Mouse (Mus musculus) spleen, embryonic (tissue): ENCODE results near the gene Catsperd.

Experiments
- CTCF ChIA-PET: fragments of 350-600 bp; sonication (Branson Sonifier 250); formaldehyde crosslinking; loops from one replicate; lab custom pipeline; 2022; lab: Charles Lee

The Catsperd gene

DNA sequence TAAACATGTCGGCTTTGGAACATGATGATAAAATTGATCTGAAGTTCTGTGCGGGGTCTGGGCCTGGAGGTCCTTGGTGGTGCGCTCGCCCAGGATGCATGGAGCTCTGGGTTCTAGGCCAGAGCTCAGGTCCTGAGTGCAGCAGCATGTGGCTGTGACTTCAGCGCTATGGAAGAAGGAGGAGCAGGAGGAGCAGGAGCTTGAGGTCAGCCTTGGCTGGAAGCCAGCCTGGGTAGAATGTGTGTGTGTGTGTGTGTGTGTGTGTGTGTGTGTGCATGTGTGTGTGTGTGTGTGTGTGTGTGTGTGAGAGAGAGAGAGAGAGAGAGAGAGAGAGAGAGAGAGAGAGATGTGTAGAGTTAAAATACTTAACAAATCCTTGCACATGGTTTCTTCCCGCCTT, 28.2 kb downstream of the Catsperd start:
- CTCF ChIA-PET, result no interaction called here

DNA sequence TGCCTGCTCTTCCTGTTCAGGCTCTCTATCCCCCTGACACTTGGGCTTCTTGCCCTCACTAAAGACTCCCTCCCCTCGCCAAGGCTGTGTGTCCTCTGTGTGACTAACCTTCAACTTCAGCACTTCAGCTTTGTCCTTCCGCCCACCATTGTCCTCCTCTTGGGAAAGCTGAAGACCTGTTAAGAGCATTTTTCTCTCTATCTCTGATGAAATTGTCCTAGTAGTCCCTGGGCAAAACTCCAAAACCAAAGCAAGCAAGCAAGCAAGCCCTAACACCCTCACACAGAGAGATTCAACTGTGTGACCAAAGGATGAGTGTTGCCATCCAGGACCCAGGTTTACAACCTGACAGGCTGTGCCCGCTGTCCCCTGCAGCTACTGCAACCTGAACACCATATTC, 35.7 kb downstream of the Catsperd start:
- CTCF ChIA-PET, result no interaction called here

DNA sequence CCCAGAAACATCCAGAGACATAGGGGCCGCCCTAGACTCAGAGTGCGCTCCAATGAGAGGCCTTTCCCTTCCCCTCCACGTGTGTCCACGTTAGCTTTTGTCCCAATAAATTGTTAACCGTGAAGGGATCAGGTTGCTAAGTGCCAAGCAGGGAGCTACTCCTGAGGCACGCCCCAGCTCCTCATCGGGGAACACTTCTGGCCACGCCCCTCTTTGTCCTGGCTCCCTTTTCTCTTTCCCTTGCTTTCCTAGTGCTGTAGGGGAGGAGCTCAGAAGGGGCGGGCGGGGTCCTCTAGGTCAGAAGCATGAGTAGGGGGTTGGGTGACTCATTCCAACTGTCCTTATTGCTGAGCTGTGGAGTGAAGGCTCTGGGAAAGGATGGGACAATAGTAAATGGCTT, 36.4 kb downstream of the Catsperd start:
- CTCF ChIA-PET, result no interaction called here

DNA sequence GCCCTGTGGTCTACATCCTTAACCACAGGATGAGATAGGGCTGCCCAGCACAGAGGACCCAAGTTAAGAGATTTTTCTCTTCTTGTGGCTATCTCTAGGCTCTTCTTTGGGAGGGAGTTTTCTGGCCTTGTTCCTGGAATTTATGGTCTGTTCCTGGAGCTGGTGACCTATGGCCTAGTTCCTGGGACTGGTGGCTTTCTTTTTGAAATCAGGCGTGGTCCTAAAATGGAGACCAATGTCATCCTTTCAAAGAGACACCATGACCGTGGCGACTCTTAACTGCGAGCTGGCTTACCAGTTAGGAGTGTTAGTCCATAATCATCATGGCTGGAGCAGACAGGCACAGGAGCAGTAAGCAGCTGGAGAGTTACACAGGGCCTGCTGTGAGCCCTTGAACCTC, 38.4 kb downstream of the Catsperd start:
- CTCF ChIA-PET, result no interaction called here

DNA sequence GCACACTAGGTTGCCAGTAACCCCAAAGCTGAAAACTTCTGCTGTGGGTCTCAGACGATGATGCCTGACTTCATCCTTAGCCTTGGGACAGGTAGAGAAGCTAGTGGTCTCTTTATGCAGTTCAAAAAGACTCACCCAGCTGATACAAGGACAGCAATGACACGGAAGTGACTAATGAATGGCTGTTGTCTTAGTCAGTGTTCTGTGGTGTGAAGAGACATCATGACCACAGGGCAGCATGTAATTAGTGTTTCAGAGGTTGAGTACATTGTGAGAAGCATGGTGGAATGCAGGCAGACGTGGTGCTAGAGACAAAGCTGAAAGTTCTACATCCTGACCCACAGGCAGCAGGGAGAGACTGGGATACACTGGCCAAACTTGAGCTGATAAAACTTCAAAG, 39.6 kb downstream of the Catsperd start:
- CTCF ChIA-PET, result interaction anchor here (0.5 kb wide), 1 partner anchor 35 kb away, joined by 3 read pairs; no protein-coding TSS in a partner anchor

DNA sequence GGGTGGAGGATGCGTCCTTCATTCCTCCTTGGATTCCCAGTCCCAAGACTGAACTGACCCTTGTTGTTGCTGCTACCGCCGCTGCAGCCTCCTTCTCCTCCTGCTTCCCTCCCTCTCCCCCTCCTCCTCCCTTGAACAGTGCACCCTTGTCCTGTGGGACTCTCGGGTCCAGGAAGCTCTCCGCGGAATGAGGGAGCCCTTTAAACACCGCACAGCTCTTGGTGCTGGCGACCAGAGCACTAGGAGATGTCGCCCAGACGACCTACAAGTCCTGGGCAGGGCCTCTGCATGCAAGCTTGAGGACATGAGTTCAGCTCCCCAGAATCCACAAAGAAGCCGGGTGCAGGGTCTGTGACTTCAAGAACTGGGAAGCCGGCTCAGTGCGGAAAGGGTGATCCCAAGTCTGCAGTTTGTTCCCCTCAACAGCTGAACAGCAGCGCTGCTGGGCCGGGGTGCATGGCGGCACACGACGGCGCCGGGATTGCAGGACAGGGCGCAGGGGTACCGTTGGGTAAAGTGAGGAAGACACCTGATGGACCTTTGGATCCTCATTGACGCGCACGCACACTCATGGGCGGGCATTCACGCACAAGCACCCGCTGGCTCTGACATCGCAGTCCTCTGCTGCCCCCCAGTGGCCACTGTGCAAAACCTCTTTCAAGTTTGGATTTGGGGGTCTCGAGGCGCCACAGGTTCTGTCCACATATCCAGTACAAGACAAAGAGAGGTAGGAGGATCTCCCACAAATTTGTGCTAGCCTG, 40.6 kb downstream of the Catsperd start:
- CTCF ChIA-PET, result interaction anchor here (0.7 kb wide), 2 partner anchors 48 to 606 kb away, joined by 4 to 5 read pairs; no protein-coding TSS in a partner anchor

DNA sequence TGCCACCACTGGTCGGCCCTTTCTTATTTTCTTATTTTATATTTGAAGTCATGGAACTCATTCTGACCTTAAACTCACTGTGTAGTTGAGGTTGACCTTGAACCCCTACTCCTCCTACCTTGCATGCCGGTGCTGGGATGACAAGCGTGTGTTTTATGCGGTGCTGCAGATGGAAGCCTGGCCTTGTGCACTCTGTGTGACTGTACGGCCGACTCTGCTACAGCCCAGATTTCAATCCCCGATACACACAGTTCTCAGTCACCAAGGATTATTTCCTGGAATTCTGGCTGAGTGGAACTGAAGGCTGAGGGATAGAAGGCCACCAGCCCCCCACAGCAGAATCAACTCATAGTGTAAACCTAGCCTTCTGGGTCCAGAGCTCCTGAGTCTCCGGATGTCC, 41.8 kb downstream of the Catsperd start:
- CTCF ChIA-PET, result no interaction called here

DNA sequence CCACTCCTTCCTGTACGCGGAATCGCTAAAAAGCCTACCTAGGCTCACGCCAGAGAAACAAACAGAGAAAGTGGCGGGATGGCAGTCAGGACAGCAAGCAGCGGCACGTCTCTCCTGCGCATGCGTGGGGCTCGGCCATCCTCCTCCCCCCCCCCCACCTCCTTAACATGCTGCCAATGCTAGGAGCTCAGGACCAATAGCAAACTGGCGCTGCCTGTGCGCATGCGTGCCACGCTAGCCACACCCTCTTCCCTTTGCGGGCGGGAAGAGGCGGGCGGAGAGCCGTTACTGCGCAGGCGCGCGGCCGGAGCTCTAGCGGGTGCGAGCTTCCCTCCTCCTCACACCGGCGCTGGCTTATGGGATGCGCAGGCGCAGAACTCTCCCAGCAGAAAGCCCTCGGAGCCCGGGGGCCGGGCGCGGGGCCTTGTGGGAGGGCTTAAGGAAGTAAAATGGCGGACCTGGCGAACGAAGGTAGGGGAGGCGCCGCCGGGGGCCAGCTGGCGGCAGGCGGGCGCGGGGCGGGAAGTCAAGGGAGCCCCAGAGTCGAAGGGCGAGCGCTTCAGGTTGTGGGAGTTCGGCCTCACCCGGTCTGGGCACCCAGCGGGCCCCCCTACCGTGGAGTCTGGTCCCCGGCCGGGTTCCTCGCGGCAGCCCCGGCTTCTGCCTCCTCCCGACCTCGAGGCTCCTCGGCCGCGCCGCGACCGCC, 45.2 kb downstream of the Catsperd start, which contains the start of gene Ranbp3:
Ranbp3 (plus strand) TSS at position 354 of the 706 bp plus-strand sequence.
- CTCF ChIA-PET, result interaction anchor here (0.5 kb wide), 1 partner anchor 601 kb away, joined by 3 read pairs; no protein-coding TSS in a partner anchor

DNA sequence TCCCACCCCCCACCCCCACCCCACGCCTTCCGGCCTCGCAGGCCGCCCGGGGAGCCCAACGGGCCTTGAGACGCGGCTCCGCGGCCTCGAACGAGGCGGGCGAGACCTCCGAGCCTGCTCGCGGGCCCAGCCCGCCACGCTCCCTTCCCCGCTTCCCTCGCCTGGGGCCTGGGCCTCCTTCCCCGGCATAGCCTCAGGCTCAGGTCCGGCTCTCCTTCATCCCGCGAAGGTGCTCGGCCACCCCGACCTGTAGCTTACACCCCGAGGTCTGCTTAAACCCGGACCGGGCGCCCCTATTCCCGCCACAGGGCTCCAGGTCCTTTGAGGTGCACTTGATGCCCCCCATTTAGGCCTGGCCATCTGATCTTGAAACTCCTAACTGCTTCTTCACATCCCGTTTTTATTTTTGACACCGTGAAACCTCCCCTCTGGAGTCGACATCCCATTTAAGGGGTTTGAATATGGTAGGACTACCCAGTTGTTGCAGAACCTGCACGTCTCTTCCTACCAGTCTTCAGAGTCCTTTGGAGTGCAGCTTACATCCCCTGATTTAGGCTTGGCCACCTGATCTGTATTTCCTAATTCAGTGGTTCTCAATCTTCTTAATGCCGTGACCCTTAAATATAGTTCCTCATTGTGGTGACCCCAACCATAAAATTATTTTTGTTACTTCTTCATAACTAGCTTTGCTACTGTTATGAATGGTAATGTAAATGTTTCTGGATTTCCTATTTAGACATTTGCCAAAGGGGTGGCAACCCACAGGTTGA, 45.9 kb downstream of the Catsperd start:
- CTCF ChIA-PET, result no interaction called here

DNA sequence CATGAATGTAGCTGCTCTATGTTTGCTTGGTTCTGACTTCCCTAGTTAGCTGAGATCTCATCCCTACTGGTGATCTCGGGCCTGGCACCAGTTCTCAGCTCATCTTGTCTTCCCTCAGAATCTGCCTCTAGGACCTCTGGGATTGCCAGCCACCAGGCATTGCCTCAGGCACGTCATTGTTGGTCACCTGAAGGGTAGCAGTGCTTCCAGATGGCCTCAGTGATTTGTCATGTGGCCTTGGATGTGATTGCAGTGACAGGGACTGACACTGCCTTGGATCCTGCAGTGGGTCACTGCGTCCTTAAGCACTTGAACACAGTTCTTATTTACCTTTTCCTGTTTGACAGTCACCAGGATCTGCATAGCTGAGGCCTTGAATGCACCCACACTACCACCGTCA, 53.8 kb downstream of the Catsperd start:
- CTCF ChIA-PET, result no interaction called here

DNA sequence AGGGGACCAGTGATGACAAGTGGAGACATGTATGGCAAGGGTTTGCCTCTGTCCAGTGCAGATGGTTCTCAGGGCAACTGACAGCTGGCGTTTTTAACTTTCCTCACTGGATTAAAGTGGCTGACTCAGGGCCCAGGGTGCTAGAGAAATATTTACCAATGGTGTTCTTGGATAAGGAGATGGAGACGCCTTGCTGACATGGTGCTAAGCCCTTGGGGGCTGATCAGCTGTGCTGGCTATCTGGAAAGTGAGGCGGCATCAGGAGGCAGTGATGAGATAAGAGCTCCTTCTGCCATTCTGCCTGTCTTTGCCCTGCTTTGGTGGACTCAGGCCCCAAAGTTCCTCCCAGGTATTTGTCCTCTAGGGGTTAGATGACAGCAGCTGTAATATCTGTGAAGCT, 54.9 kb downstream of the Catsperd start:
- CTCF ChIA-PET, result no interaction called here

DNA sequence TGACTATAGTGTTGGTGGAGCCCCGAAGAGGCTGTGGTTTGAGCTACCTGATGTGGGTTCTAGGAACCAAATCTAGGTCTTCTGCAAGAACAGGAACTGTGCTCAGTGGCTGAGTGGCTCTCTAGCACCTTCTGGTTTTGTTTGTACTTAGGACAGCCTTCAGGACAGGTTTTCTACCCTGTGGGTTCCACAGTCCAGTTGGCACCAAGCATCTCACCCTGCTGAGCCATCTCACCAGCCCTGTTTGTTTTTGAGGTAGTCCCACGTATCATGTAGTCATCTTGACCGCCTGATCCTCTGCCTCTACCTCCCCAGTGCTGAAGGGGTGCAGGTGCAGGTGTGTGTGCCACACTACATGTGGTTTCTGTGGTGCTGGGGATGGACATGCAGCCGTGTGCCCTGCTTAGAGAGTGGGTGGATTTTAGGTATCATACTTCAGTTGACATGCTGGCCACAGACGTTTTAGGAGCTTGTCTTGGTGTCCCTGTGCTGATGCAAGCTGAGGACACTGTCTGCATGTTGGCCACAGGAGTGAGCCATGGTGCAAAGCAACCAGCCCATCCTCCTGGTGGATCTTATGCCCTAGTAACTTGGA, 55.7 kb downstream of the Catsperd start:
- CTCF ChIA-PET, result no interaction called here

DNA sequence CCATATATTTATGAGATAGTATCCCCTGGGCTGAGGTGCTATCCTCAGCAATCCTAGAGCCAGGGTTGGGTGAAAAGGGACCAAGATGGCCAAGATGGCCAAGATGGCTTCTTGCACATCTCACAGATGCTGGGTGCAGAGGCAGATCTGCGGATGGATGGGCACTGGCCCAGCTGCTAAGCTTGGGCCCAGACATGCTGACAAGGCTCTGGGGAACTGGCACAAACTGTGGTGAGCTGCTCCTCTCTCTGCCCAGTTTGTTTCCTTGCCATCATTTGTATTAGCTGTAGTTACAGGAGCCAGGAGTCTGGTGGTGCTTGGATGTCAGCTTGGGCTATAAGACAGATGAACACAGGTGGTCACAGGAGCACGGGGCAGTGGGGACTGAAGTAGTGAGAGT, 56.7 kb downstream of the Catsperd start:
- CTCF ChIA-PET, result no interaction called here

DNA sequence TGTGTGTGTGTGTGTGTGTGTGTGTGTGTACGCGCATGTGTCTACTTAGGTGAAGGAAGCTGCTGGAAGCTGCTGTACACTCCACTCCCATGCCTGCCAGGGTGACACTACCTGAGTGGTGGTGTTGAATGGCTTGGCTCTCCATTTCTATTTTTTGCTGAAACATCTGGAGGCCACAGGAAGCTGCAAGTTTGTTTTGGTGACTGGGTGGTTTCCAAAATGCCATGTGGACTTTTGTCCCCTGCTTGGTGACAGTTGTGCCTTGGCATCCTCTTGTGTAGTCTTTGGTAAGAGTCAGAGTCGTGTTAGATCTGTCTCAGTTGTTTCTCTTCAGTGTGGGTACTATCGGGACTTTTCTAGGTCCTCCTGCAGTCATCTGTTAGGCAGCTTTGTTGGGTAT, 58.9 kb downstream of the Catsperd start:
- CTCF ChIA-PET, result no interaction called here

DNA sequence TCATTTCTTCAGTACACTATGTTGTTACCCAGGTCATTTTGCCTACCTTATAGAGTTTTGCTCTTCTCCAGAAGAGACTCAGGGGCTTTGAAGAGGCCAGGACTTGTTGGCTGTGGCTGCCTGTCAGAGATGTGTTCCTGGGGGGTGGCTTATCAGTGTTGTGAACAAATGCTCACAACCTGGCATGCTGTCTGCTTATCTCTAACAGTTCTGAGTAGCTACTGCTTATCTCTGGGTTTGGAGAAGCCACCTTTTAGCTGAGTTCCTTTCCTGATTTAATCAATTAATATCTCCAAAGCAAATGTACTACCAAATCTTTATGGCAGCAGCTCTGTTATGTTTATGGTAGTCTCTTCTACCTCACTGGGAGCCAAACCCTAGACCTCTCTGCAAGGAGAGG, 60.1 kb downstream of the Catsperd start:
- CTCF ChIA-PET, result no interaction called here

DNA sequence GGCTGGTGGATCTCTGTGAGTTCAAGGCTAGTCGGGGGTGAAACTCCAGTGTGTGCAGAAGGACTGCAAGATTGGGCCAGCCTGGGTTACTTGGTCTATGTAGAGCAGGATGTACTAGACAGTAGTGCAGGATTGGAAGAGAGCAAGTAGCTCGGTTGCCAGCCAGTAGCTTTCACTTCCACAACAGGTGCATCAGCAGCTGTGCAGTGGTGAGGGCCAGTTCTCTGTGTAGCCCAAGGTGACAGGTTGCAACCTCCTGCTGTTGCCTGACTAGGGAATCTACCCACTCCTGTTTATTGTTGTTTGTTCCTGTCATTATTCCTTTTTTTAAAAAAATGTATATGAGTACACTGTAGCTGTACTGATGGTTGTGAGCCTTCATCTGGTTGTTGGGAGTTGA, 60.7 kb downstream of the Catsperd start:
- CTCF ChIA-PET, result no interaction called here

DNA sequence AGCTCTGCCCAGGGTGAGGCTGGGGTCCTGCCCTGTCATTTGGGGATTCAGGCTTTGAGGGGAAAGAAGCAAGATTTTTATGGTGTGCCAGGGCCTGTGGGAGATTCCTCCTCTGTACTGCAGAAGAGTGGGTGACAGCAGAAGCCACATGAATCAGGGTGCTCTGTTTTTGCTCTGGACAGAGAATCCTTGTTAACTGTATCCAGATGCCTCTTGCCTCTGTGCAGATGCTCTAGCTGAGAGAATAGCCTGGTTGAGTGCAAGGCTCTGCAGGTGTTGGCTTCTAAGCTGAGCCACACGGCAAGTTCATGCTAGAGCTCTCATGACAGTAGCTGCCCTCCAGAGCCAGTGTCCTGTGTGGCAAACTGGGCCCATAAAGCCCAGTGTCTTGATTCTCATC, 65.5 kb downstream of the Catsperd start:
- CTCF ChIA-PET, result no interaction called here

DNA sequence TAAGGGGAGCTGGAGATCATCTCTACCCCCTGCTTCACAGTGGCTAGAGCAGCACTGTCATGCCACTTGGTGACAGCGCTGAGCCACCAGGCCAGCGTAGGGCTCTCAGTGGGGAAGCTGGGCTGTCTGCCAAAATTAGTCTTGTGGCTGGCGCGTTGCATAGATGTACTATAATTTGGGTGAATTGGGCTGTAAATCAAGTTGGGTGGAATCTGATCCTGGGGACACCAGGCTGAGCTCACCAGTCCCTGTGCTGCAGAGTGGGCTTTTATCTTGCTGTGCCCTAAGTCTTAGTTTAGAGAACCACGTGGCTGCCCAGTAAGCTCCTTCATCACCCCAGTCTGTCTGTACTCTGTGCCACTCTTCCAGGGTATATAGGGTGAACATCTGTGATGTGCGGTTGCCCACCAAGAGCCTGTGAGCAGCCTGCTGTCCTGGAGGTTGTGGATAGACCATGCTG, 65.9 kb downstream of the Catsperd start:
- CTCF ChIA-PET, result no interaction called here

DNA sequence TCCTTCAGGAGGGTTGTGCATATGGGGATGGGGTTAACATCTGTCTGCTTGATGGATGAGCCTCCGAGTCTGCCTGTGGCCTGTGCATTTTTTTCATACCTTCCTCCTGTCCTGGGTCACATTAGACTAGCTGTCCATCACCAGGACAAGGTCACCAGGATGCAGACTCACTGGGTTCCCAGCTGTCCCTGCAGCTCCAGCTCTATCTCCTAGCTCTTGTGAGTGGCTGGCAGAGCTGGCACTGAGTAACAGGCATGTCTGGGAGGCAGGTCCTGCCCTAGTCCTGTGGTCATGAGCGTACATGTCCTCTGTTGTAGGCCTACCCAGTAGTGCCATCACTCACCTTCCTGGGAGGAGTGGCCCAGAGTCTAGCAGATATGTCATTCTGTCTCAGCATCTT, 72.5 kb downstream of the Catsperd start:
- CTCF ChIA-PET, result no interaction called here

DNA sequence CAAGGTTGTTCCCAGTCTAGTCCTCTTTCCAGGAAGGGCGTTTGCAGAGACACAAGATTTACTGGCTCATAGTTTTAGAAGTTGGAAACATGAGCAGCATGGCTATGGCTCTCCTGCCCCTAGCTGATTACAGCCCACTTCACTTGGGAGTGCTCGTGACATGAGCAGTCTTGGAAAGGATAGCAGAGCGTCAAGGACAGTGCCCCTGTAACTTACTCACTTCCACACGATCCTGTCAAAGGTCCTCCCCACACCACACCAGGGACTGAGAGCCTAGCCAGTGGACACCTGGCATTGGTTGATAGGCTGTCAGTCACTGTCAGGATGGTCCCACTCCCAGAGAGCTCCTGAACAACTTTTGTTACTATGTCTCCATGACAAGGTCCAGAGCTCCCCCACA, 75.1 kb downstream of the Catsperd start:
- CTCF ChIA-PET, result no interaction called here

DNA sequence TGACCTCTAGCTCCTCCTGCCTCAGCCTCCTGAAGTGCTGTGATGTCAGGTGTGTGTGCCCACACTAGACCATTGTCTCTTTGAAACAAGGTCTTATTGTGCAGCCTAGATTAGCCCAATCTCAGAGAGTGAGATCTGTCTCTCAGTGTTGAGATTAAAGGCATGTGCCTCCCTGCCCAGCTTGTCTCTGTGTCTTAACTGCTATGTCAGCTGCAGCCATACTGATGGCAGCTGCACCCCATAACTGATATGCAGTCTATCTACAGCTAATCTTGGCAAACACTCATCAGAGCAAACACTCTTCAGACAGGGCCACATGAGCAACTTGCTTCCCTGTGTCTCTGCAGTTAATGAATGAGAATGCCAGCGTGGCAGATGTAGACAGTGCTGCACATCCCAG, 78.6 kb downstream of the Catsperd start:
- CTCF ChIA-PET, result interaction anchor here (0.6 kb wide), 1 partner anchor 51 kb away, joined by 3 read pairs; the partner anchor contains the start of gene Nrtn

DNA sequence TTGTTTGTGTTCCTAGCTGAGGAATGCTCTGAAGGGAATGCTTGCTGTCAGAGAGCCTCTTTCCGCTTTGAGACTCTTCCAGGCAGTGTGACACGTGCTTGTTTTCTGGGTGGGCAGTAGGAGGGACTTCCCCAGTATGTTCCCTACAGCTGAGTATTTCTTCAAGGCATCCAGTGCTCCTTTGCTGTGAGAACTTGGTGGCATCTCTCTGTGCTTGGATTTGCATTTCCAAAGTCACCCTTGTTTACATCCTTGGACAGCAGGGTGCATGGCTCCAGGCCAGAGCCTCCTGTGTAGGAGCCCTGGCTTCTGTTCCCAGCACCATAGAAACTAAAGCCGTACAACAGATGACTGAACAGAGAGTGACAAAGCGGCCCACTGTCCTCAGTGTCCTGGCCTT, 80.7 kb downstream of the Catsperd start:
- CTCF ChIA-PET, result no interaction called here
